Mouse (Mus musculus) limb, embryonic 13.5 days (tissue): ENCODE measurements at regions not wholly inside any gene's neighbourhood (a gene's known extent, or its start where the extent isn't known, plus 50 kb on each side); places are given as distances from the start of the nearest gene placed in this dataset.

Experiments used
- ATAC-seq: fragments of 200-750 bp; cut with Nextera tagmentation; 2 replicates; pipeline ENCODE4 v1.8.0; 2017; ENCODE audit warnings: low read depth, moderate number of reproducible peaks, moderate TSS enrichment; ENCODE audit not compliant: low FRiP score
- H3K27ac ChIP-seq: fragments of 300-500 bp; sonication (generic); 2 replicates; pipeline ENCODE4 v1.5.1; 2015; ENCODE audit warnings: inconsistent platforms, mild to moderate bottlenecking, moderate library complexity
- H3K27me3 ChIP-seq: fragments of 300-500 bp; sonication (generic); 2 replicates; pipeline ENCODE4 v1.6.1; 2015; ENCODE audit warnings: mild to moderate bottlenecking, inconsistent platforms
- H3K36me3 ChIP-seq: fragments of 300-500 bp; sonication (generic); 2 replicates; pipeline ENCODE4 v1.6.1; 2015; ENCODE audit warnings: inconsistent platforms, mild to moderate bottlenecking, moderate library complexity
- H3K4me1 ChIP-seq: fragments of 300-500 bp; sonication (generic); 2 replicates; pipeline ENCODE4 v1.6.1; 2015; ENCODE audit warnings: inconsistent platforms
- H3K4me2 ChIP-seq: fragments of 300-500 bp; sonication (generic); replicated peaks from 2 replicates; pipeline ENCODE4 v1.6.1; 2015; ENCODE audit warnings: inconsistent platforms, mild to moderate bottlenecking, moderate library complexity
- H3K4me3 ChIP-seq: fragments of 300-500 bp; sonication (generic); 2 replicates; pipeline ENCODE4 v1.5.1; 2015; ENCODE audit warnings: moderate library complexity, mild to moderate bottlenecking, inconsistent platforms
- H3K9ac ChIP-seq: fragments of 300-500 bp; sonication (generic); 2 replicates; pipeline ENCODE4 v1.6.1; 2015; ENCODE audit warnings: mild to moderate bottlenecking, inconsistent platforms
- H3K9me3 ChIP-seq: fragments of 300-500 bp; sonication (generic); 2 replicates; pipeline ENCODE4 v1.6.1; 2016; ENCODE audit warnings: inconsistent platforms
- WGBS: fragments of 180-500 bp; shearing (Covaris S2); methylation state at CpG from one replicate; pipeline ENCODE4 v1.1.7; 2015; 5-methylcytosine and 5-hydroxymethylcytosine counted together

DNA sequence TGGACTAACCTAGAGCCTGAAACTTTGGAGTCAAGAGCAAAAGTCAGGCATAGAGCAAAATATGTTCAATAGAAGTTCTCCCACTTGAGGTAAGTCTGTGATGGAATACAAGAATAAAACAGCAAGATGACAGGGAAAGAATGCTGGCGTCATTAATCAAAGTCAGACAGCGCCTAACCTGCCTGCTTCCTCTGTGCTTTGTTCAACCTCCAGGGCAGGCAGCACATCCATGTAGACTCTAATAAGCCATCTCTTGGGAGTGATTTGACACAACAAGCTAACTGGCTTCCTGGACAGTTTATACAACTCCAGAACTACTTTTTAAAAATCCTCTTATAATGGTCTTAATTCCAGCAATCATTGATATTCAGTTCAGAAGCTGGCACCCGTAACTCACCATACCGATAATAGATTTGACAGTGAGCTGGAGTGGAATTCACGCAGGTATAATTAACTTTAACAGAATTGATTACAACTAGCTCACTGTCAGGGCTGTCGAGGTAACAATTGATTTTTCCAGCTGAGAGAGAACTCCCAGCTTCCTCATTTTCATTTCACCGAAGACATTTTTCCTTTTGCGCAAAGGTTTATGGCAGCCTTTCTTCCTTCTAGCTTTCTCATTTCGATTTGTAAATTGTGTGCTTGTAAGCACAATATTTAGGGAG is 462.6 kb downstream of the Tmem135 start:
- Histone ChIP-seq H3K36me3 (no peaks in the 10 kb centered on the region), H3K4me3 (no peak overlapping the region), H3K4me1 (no peaks in the 10 kb centered on the region), H3K9me3 (no peaks in the 10 kb centered on the region), H3K4me2 (no peak overlapping the region), H3K9ac (no peak overlapping the region), H3K27ac (no peak overlapping the region), H3K27me3 (no peaks in the 10 kb centered on the region)
- 78% methylated on average over 9 of the region's 9 CpGs for WGBS
- ATAC-seq = no peak

GRCm38 (mm10) chr7:88940196-88940595 is 463.8 kb downstream of the Tmem135 start:
- no peak for ATAC-seq
- Histone ChIP-seq H3K36me3 (no peaks in the 10 kb centered on the region), H3K27me3 (no peaks in the 10 kb centered on the region), H3K9ac (no peak overlapping the region), H3K27ac (no peak overlapping the region), H3K4me2 (no peak overlapping the region), H3K4me3 (no peak overlapping the region), H3K4me1 (no peaks in the 10 kb centered on the region), H3K9me3 (no peaks in the 10 kb centered on the region)
- WGBS = 88% methylated on average over 2 of the region's 2 CpGs

GRCm38 (mm10) chr7:88928245-88928795 is 475.7 kb downstream of the Tmem135 start:
- H3K27me3 ChIP-seq = no peaks in the 10 kb centered on the region
- no peaks in the 10 kb centered on the region for H3K36me3 ChIP-seq
- H3K4me3 ChIP-seq = no peak overlapping the region
- no peak overlapping the region for H3K9ac ChIP-seq
- H3K9me3 ChIP-seq = peaks cover 4% of the 10 kb centered on the region; the same call in 1 of the 2 replicates
- no peak overlapping the region for H3K27ac ChIP-seq
- no peaks in the 10 kb centered on the region for H3K4me1 ChIP-seq
- 85% methylated on average over 6 of the region's 6 CpGs for WGBS
- no peak overlapping the region for H3K4me2 ChIP-seq
- ATAC-seq = no peak
